Mouse (Mus musculus) ES-E14 (cell line): ENCODE measurements around the gene P2rx2.

Experiments used
- HCFC1 ChIP-seq: IDR thresholded peaks from 2 replicates; pipeline ENCODE4 v1.6.1; 2012; ENCODE audit warnings: low read length, inconsistent platforms, borderline replicate concordance; ENCODE audit not compliant: insufficient read depth
- MAFK ChIP-seq: IDR thresholded peaks from 2 replicates; pipeline ENCODE4 v1.6.1; 2014; ENCODE audit warnings: mild to moderate bottlenecking, low read depth, low read length, inconsistent platforms; ENCODE audit not compliant: insufficient read depth
- ZC3H11A ChIP-seq: IDR thresholded peaks from 2 replicates; pipeline ENCODE4 v1.6.1; 2012; ENCODE audit warnings: low read depth, mild to moderate bottlenecking, inconsistent platforms, low read length, borderline replicate concordance

GRCm38 (mm10) chr5:110387332-110387731 lies 44.3 kb upstream of the P2rx2 start:
- TF ChIP-seq HCFC1 (no peak), ZC3H11A (no peak), MAFK (no peak)
